9 mouse cellular contexts compared by ENCODE assay signal in genomic region chr2:151866487-151866886, GRCm38 (mm10). TPM values are rescaled to one million over a fixed set of nuclear protein-coding genes. Genes with fewer than 3 reads are reported as not detected.
DNase-seq lines count a peak whose midpoint lies in the region; ATAC-seq lines count a peak whose summit lies in the region.
"Had no signal": no experiment of that assay in that cellular context is flagged by ENCODE, and none has a peak within 500 bp of the region (broad histone marks: within the 10 kb centered on the region; RNA-seq: fewer than 3 reads in every experiment).

No protein-coding gene starts in this region.

- H3K4me1 ChIP-seq in kidney, embryonic 15.5 days: no peaks in the 10 kb centered on the region
- H3K4me1 ChIP-seq in limb, embryonic 13.5 days: no peaks in the 10 kb centered on the region

- H3K9ac ChIP-seq in kidney, embryonic 15.5 days: no peak overlapping the region
- H3K9ac ChIP-seq in limb, embryonic 13.5 days: no peak overlapping the region

- no peaks in the 10 kb centered on the region for H3K9me3 ChIP-seq in kidney, embryonic 15.5 days (replicated peaks)
- no peaks in the 10 kb centered on the region for H3K9me3 ChIP-seq in limb, embryonic 13.5 days

- H3K4me3 ChIP-seq in kidney, embryonic 15.5 days (replicated peaks): no peak overlapping the region
- H3K4me3 ChIP-seq in limb, embryonic 13.5 days: no peak overlapping the region
- H3K4me3 ChIP-seq: erythroblast, embryonic 14.5 days had no signal

- peak; percentile 29 for DNase-seq in ovary, postnatal 14 days (ENCODE audit: low spot score)
- DNase-seq in ovary, adult 18-20 months (ENCODE audit: low spot score): no peak
- DNase-seq in c-Kit-positive CD71-positive TER-119-positive erythroid progenitor cells, embryonic 14.5 days (ENCODE audit: low spot score): peak; percentile 27
- peak; percentile 72 for DNase-seq in forelimb bud, embryonic 11.5 days (ENCODE audit: low read depth, low spot score)
- DNase-seq in retina, embryonic 14.5 days (ENCODE audit: low spot score): peak; percentile 79

- WGBS in kidney, embryonic 15.5 days: 28% methylated on average over 4 of the region's 4 CpGs
- WGBS in limb, embryonic 13.5 days: 40% methylated on average over 4 of the region's 4 CpGs

- 0 out of 2 replicates have a peak, but pooled peaks have one; percentile 43 for ATAC-seq in kidney, embryonic 15.5 days (replicated peaks; ENCODE audit: low FRiP score)
- peak; percentile 52 for ATAC-seq in limb, embryonic 13.5 days (ENCODE audit: low FRiP score, low read depth)
- no peak for ATAC-seq in erythroblast, adult 5-6 weeks (replicated peaks; ENCODE audit: low FRiP score, poor library complexity, severe bottlenecking)

- H3K4me2 ChIP-seq in kidney, embryonic 15.5 days: no peak overlapping the region
- H3K4me2 ChIP-seq in limb, embryonic 13.5 days (replicated peaks): no peak overlapping the region

- no peaks in the 10 kb centered on the region for H3K27me3 ChIP-seq in kidney, embryonic 15.5 days
- H3K27me3 ChIP-seq in limb, embryonic 13.5 days: no peaks in the 10 kb centered on the region

- H3K27ac ChIP-seq in kidney, embryonic 15.5 days: no peak overlapping the region
- H3K27ac ChIP-seq in limb, embryonic 13.5 days: no peak overlapping the region

- H3K36me3 ChIP-seq in kidney, embryonic 15.5 days: no peaks in the 10 kb centered on the region
- H3K36me3 ChIP-seq in limb, embryonic 13.5 days: no peaks in the 10 kb centered on the region

RNA-seq across cellular contexts. Expression of gene Rspo4, which starts 23.8 kb away (rescaled TPM):
- polyA plus RNA-seq in kidney, embryonic 15.5 days (2015; fragmentation: Nextera tagmentation; extraction: Ambion mirVana): 0.06 TPM in 1 of 2 replicates, not detected in the other
- polyA plus RNA-seq in limb, embryonic 13.5 days (2015; fragmentation: Nextera tagmentation; extraction: Ambion mirVana): 0.74 and 1.0 TPM in 2 replicates
- total RNA-seq in erythroblast, adult 5-6 weeks (2015; ENCODE audit: low replicate concordance): not detected in 2 replicates
- not detected in 2 replicates for total RNA-seq in erythroblast, adult 5-6 weeks (2017; ENCODE audit: low replicate concordance)
- polyA plus RNA-seq: erythroblast, embryonic 14.5 days had no signal

RNA-seq across cellular contexts. Expression of gene Angpt4, which starts 44.5 kb away (rescaled TPM):
- polyA plus RNA-seq in kidney, embryonic 15.5 days (2015; fragmentation: Nextera tagmentation; extraction: Ambion mirVana): 2.1 and 2.7 TPM in 2 replicates
- 0.22 and 0.43 TPM in 2 replicates for polyA plus RNA-seq in limb, embryonic 13.5 days (2015; fragmentation: Nextera tagmentation; extraction: Ambion mirVana)
- total RNA-seq in erythroblast, adult 5-6 weeks (2015; ENCODE audit: low replicate concordance): not detected in 2 replicates
- total RNA-seq in erythroblast, adult 5-6 weeks (2017; ENCODE audit: low replicate concordance): not detected in 2 replicates
- polyA plus RNA-seq: erythroblast, embryonic 14.5 days had no signal
